Mouse (Mus musculus): ENCODE results near the gene Pcsk4.

Pcsk4 gene

DNA sequence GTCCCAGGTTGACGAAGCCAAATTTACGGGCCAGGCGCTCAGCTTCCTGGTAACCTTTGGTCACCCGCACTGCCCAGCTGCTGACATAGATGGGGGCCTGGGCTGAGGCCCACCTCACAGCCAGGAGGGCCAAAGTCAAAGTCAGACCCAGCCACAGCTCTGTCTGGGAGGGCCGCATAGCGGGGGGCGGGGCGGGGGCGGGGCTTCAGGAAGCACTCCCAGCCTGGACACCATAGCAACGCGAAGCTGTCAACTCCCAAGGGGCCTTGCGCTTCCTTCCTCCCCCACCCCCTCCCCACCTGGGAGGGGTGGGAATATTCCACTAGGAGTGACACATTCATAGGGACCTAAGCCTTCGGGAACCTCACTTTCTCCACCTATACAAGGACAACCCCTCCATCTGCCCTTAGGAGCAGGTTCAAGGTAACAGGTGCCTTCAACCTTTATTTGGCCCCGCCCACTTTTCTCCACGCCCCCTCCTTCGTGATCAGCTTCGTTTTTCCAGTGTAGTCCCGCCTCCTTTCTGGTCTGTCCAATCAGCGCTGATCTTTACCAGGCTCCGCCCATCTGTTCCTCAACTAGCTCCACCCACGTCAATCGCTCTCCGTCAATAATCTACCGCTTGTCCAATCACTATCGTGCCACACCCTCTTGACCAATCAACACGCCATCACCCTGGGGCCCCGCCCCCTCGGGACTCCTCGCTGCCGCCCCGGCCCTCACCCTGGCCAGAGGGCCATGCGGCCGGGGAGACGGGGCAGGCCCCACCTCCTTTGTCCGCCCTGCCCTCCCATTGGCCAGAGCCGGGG is at the start of gene Pcsk4, which contains the start of gene Reep6:
Gene Pcsk4, minus strand, starts transcription at position 226 of the 809 bp plus-strand sequence.
Gene Reep6, plus strand, starts transcription at position 681 of the 809 bp plus-strand sequence.
- peak; percentile 96 for DNase-seq (ENCODE audit: low spot score)

DNA sequence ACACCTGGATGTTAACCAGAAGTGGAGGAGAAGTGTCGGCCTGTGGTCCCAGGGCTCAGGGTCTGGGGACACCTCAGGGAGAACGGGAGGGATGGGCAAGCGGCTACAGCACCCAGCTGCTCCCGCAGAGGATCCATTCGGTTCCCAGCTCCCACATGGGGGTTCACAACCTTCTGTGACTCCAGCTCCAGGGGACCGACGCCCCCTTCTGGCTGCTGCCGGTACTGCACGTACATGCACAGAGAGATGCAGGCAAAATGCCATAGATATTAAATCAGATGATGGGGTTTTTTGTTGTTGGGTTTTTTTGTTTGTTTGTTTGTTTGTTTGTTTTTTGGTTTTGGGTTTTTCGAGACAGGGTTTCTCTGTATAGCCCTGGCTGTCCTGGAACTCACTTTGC is 48.4 kb upstream of the Pcsk4 start:
- no peak for DNase-seq (ENCODE audit: low spot score)

DNA sequence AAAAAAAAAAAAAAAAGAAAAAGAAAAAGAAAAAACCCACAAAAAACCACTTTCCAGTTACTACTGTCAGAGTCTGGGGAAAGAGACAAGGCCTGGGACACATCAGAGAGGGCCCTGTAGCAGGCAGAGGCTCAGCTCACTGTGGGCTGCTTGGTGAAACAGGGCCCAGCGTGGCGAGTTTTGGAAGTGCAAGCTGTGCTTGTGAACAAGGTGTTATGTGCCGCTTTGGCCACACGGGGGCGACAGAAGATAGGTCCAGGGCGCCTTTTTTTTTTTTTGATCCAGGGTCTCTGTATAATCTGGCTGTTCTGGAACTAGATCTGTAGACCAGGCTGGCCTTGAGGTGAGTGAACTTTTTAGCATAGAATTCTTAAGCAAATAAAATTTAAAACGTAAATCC is 46.9 kb upstream of the Pcsk4 start:
- DNase-seq (ENCODE audit: low spot score), result peak; percentile 79

DNA sequence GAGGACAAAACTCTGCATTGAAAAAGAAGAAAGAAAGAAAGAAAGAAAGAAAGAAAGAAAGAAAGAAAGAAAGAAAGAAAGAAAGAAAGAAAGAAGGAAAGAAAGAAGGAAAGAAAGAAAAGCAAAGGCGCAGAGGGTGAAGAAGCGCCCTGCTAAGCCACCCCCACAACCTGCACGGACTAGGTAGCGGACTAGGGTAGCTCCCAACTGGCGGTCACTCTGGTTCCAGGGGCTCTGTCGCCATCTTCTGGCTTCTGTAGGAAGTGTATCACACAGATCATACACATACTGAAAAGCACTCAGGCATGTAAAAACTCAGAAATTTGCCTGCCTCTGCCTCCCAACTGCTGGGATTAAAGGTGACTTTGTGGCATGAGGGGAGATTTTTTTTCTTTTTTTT is 44.8 kb upstream of the Pcsk4 start:
- DNase-seq (ENCODE audit: low spot score), result no peak

DNA sequence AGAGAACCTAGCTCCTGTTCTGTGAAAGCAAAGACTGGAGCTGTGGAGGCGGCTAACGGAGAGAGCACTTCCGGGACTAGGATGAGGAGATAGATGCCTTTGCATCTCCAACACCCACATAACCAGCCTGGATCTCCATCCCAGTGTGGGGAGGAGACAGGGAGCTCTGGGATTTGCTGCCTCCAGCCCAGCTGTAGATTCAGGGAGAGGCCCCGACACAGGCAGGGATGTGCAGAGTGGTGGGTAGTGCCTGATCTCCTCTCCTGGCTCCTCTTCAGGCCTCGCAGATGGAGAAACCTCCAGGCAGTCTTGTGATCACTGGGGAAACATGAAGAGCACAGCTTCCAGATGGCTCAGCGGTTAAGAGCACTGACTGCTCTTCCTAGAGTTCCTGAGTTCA is 43.4 kb upstream of the Pcsk4 start:
- no peak for DNase-seq (ENCODE audit: low spot score)

DNA sequence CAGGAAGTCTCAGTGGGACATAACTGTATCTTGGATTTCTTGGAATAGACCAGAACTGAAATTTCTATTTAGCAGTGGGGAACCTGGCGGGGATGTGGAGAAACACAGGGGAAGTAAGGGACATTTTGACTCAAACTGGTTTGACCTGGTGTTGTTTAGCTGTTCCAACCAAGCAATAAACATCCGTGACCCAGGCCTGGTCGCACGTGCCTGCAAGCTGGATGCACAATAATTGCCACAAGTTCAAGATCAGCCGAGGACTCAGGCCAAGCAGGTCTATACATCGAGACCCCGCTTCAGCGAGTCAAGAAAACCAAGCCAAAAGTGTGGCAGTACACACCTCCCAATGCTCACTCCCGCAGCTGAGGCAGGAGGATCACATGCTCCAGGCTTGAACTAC is 42.7 kb upstream of the Pcsk4 start:
- no peak for DNase-seq (ENCODE audit: low spot score)

DNA sequence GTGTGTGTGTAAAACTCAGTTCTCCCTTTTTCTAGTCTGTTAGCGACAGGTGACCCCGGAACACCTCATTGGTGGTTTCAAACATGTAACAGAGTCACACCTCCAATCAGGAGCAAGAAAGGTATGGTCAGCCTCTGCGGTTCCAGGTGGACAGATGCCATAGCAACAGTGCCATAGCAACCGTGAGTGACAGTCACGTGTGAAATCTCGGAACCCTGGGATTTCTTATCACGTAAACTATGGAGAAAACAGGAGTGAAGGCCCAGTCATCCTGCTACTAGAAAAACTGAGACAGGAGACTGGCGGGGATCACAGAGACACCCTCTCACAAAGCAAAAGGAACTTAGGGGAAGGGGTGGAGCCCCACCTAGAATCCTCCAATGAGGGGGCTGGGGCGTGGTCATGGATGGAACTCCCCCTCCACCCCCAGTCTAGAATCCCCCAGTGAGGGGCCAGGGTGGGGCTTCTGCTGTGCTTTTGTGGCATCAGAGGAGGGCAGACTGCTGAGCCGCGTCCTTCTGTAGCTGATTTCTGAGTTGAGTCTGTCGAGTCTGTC is 42.2 kb upstream of the Pcsk4 start:
- DNase-seq (ENCODE audit: low spot score), result no peak

DNA sequence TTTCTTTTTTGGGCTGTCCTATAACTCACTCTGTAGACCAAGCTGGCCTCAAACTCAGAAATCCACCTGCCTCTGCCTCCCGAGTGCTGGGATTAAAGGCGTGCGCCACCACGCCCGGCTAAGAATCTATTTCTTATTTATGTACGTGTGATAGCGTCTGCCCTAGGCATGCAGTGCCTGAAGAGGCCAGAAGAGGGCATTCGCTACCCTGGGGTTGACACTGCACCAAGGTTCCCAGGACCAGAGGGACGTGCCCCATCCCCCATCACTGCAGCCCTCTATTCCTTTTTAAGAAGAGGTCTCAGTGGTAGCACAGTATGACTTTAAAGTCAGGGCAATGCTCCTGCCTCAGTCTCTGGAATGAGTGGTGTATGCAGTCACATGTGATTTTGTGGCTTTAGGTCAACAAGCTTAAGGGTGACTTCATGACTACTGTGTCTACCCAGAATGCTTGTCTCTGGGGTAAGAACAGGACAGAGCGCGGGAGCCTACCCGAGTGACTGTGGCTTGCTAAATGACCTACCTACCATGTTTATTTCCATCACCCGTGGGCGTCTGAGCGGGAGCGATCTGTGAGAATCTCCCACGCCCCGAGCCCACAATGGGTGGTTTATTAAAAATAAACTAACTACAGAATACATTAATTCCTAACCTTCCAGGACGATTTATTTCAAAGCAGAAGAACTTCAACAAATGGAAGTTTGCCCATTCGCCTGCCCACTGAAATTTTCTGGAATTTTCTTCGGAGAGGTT is 40.9 kb upstream of the Pcsk4 start:
- no peak for DNase-seq (ENCODE audit: low spot score)

DNA sequence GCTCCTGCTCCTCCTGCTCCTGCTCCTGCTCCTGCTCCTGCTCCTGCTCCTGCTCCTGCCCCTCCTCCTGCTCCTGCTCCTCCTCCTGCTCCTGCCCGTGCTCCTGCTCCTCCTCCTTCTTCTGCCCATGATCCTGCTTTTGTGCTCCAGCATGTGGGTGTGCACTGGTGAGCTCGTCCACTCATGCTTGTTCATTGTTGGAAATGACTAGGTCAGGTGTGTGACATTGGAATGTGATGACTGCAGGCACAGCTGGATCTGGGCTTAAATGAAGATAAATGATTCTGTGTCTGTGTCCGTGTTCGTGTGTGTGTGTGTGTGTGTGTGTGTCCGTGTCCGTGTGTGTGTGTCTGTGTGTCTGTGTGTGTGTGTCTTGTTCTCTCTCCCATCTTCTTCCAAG is 39.1 kb upstream of the Pcsk4 start:
- DNase-seq (ENCODE audit: low spot score), result no peak

DNA sequence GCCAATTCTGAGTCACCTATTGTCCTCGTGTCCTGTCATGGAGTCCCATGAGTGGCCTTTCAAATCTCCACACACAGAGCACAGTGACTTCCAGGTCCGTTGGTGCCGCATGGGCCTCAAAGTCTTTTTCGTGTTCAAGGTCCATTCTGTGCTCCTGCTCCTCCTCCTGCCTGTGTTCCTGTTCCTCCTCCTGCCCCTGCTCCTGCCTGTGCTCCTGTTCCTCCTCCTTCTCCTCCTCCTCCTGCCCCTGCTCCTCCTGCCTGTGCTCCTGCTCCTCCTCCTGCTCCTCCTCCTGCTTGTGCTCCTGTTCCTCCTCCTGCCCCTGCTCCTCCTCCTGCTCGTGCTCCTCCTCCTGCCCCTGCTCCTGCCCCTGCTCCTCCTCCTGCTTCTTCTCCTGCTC is 38.7 kb upstream of the Pcsk4 start:
- no peak for DNase-seq (ENCODE audit: low spot score)

DNA sequence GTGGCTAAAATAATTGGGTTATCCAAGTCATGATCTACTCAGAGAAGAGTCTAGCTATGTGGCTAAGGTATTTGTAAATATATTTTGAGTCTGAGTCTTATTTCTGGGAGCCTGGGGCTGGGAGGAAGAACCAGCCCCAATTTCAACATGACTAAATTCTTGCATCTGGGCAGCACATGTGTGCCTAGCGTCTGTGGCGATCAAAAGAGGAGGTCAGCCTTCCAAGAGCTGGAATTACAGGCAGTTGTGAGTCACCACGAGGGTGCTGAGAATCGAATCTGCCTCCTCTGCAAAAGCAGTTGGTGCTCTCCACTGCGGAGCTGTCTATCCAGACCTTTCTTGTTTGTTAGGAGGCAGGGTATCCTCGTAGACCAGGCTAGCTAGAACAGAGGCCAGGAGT is 36.4 kb upstream of the Pcsk4 start:
- DNase-seq (ENCODE audit: low spot score), result no peak

DNA sequence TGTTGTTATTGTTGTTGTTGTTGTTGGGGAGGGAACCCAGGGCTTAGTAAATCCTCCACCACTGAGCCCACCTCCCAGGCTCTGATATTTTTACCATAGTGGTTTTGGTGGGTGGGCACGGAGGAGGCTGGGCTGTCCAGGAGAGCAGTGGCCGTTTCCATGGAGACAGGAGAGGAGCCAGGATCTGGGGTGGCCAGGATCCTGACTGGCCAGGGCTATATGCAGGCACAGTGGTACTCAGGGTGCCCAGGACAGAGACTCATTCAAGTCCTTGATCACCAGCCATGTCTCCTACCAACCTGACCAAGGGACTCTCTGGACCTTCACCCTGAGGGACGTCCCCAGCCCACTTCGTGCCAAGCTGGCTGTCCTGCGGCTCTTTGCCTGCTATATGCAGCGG is 34.4 kb upstream of the Pcsk4 start:
- DNase-seq (ENCODE audit: low spot score), result no peak

DNA sequence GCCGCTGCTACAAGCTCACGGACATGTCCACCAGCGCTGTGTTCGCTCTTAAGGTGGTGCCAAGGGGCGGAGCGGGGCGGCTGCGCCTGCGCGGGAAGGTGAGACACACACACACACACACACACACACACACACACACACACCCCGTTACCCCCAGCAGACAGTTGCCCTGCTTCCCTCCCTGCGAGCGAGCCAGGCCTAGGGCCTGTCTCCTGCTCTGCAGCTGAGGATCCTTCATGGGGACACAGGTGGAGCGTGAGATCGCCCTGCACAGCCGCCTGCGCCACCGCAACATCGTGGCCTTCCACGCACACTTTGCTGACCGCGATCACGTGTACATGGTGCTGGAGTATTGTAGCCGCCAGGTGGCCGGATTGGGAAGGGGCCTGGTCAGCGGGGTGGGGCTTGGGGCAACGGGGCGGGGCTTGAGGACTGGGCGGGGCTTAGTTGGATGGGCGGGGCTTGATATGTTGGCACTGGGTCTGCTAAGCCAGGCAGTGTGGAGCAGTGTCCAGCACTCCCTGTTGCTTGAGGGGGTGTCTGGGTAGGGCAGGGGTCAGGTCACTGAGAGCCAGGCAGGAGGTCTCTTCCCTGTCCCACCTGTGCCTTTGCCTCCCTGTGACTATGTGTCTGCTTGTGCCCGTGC is 28.8 kb upstream of the Pcsk4 start:
- DNase-seq (ENCODE audit: low spot score), result no peak

DNA sequence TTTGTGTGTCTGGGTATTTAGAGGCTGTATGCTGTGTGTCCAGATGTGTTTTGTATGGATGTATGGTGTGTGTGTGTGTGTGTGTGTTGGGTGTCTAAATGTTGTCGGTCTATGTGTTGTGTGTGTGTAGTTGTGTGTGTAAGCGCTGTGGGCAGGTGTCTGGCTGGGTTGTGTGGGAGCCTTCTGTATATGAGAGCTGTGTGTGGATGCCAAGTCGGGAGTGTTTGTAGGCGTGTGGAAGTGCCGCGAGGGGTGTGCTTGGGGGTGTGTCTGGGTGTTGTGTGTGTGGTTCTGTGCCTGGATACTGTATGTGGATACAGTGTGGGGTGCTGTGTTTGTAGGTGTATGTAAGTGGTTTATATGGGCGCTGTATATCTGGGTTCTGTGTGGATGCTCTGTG is 28.0 kb upstream of the Pcsk4 start:
- no peak for DNase-seq (ENCODE audit: low spot score)

DNA sequence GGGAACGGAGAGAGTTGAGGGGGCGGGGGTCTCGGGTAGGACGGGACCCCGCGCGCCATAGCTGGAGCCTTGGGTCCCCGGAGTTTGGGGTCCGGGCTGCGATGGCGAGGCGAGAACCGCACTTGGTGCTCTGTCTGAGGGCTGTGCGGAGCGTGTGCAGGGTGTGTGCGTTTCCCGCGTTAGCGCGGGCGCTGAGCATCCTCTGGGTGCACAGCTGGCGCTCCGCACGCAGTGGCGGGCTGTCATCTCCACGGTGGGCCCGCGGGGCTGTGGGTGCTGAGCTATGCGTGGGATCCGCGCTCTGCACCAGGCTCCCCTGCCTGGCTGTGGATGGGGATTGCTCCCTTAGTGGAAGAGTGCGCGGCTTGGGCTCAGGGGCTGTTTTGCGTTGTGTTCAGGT is 27.4 kb upstream of the Pcsk4 start:
- DNase-seq (ENCODE audit: low spot score), result no peak

DNA sequence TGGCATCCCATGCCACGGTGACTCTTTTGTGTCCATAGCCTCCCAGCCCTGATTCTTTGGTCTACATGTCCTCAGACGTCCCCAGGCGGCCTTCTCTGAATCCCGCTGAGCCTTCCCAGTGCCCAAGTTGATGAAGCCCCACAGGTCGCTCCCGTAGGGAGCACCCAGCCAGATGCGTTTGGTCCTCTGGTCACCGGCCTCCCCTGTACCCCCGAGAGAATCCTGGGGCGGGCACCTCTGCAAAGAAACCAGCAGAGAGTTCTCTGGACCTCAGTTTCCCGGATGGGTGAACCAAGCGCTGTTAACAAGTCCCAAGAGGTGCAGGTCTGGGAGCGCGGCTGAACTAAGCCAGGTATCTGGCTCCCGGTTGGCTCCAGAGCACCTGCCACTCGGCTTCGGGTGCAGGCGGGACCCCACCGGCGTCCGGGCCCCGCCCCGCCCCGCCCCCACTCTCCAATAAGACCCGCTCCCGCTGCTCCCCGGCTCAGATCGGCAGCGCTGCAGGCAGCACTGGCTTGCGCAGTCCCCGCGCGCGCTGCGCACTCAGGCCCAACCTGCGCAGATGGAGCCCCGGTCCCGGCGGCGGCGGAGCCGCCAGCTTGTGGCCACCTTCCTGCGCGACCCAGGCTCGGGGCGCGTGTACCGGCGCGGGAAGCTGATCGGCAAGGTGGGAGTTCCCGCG is 26.8 kb upstream of the Pcsk4 start, which contains the start of gene Plk5:
Gene Plk5, plus strand, starts transcription at position 459 of the 682 bp plus-strand sequence.
- no peak for DNase-seq (ENCODE audit: low spot score)

DNA sequence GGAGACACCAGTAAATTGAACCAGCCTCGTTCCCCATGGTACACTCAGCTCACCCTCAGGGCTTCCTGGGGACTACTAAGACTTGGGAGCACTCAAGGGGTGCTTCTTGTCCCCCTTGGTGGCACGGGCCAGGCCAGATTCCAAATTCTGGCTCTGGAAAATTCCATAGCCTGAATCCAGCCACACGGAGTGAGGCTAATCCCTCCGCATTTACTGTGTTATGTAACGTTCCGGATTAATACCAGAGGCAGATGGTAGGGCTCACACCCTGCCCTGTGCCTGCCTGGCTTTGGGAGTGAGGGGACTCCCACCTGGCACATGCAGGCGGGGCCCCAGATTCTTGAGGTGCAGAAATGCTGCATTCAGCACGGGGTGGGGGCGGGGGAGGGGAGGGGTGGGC is 26.1 kb upstream of the Pcsk4 start:
- DNase-seq (ENCODE audit: low spot score), result no peak

DNA sequence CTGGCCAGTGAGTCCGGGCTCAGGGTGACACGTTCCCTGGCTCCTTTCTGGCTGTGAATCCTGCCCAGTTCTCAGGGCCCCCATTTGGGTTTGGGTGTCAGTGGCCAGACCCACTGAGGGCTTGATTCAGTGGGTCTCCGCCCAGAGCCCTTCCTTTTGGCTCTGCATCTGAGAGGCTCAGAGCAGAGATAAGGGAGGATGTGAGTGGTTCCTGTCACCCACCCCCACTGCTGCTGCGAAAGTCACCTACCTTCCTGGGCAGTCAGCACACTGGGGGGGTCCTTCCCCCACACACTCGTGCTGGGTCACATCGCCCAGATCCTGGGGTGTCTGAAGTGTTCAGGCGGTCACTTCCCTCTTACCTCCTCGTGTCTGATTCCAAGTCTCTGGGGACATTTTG is 23.4 kb upstream of the Pcsk4 start:
- no peak for DNase-seq (ENCODE audit: low spot score)

DNA sequence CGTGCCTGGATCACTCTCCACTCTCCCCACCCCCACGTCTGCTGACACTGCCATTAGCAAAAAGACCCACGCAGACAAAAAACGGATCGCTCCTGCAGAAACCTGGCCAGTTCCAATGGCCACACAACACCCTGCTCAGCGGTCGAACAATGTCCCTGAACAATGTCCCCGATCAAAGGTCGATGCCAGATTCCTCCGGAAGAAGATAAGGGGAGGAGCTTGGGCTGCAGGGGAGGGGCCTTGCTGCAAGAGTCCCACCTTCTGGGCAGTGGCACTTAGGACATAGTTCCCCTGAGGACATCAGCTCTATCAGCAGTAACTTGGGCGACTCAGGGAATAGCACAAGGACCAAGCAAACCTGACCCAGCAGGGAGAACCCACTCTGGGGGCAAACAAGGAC is 22.6 kb upstream of the Pcsk4 start:
- no peak for DNase-seq (ENCODE audit: low spot score)

DNA sequence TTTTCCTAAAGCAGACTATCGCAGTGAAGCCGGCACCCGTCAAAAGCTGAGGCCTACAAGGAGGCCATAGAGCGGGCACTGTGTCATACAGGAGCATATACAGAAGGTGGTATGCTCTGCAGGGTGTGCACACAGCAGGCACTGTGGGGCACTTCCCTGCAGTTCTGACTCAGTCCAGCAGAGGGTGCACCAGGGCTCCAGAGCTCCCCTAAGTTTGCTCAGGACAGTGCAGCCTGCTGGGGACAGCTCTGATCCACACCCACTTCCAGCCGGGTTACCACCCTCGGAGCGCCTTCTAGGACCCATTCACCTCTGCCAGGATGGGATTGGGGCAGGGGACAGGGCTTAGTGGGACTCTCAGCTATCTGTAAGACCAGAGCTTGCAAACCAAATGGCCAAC is 21.0 kb upstream of the Pcsk4 start:
- peak; percentile 51 for DNase-seq (ENCODE audit: low spot score)

DNA sequence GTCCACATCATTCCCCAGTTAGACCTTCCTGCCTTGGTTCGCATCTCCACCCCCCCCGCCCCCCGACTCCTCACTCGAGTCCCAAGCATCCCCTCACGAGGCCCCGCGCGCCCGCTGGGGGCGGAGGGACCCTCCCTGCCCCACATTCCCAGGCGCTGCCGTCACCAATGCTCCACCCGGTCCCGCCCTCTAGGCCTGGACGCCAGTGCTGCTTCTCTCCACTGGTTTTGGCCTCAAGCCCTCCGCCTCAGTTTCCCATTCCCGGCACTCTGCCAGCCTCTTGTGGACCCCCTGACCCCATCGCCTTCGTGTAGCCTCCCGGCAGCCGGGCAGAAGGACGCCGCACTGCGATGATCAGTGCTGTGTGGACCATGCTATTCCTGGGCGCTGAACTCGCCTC is 19.7 kb upstream of the Pcsk4 start:
- DNase-seq (ENCODE audit: low spot score), result no peak

DNA sequence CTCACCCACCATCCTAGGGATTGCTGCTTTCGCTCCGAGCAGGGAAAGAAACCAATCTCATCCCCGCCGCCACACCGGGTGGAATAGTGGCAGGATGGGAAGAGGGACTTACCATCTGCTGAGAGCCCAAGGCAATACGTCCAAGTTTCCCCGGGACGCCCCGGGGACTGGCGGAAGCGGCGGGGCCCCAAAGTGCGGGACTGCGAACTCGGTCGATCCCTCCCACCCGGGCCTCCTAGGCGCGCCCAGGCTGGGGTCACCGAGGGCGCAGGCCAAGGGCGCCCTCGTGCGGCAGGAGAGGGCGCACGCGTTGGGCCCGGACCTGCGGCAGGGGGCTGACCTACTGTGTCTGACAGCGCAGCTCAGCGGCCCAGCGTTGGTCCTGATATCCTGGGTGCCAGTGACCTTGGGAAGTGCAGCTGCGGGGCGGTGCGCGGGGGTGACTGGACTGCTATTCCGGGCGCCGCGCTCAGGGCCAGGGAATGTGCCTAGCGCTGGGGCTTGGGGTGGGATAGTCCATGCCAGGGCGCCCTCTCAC is 19.0 kb upstream of the Pcsk4 start, which contains the start of gene Adamtsl5:
Gene Adamtsl5, minus strand, starts transcription at position 169 of the 538 bp plus-strand sequence.
- no peak for DNase-seq (ENCODE audit: low spot score)
